Mouse (Mus musculus) cerebellum, adult 2 months (tissue): ENCODE results near the gene Cacng2.

ENCODE experiments used
- CTCF ChIP-seq: fragments of 200-500 bp; IDR thresholded peaks from 2 replicates; pipeline ENCODE4 v1.5.1; 2011; ENCODE audit warnings: low read depth, mild to moderate bottlenecking, control low read depth, low read length, moderate library complexity, borderline replicate concordance; ENCODE audit not compliant: insufficient read depth
- POLR2A ChIP-seq: fragments of 200-500 bp; IDR thresholded peaks from 2 replicates; pipeline ENCODE4 v1.6.1; 2011; ENCODE audit warnings: low read length, control low read depth, borderline replicate concordance; ENCODE audit not compliant: insufficient read depth

DNA sequence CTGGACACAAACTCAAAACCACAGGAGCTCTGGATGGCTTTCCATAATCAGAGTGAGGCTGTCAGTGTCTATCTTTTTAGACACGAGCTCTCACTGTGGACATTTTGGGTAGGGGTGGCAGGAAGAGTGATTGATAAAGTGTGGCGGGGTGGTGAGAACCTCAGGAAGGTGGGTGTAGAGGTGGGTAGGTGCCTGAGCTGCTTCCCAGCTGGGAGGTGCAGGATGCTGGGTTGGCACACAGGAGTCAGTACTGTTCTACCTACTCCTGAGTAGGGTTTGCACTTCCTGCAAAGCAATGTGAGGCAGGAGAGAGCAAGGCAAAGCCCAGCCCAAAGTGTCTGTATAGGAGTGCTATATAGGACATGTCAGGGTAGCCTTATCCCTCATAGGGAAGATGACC lies 69.9 kb downstream of the Cacng2 start:
- TF ChIP-seq POLR2A (no peak), CTCF (no peak)
